Mouse (Mus musculus): ENCODE results near the gene Rnf43. TPM values are rescaled to one million over a fixed set of nuclear protein-coding genes. Genes with fewer than 3 reads are reported as not detected.

The Rnf43 gene
- polyA plus RNA-seq, 1 experiment, result 9.0 TPM

DNA sequence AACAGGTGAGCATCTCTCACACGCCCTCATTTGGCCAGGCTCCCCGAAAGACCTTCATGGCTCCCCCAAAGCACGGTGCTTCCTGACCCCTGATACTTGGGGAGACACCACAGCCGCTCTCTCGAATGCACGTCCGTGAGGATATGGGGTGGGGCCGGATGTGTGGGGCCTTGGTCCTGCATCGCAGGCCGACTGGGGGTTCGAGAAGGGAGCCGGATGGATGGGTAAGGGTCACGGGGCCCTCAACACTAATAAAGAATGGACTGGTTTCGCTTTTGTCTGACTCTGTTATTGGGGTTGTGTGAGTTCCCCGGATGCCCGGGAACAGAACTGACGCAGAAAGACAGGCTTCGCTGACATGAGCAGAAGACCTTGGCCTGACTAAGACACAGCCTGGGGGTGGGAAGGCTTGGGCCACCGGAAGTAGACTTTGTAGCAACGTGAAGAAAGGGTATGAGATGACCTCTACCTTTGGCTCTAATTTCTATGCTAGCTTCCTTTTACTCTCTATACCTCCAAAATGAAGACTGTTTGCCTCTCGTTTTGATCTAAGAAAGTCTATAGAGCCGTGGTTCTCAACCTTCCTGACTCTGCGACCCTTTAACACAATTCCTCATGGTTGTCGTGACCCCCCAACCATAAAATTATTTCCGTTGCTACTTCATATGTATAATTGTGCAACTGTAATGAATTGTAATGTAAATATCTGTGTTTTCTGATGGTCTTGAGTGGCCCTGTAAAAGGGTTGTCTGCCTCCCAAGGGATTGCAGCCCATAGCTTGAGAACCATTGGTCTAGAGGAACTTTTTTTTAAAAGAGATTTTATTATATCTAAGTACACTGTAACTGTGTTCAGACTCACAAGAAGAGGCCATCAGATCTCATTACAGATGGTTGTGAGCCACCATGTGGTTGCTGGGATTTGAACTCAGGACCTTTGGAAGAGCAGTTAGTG is 94.8 kb downstream of the Rnf43 start:
- peaks cover 26% of the 10 kb centered on the region for H3K36me3 ChIP-seq (ENCODE audit: control insufficient read depth, insufficient read depth, low read length)
- peak; percentile 65 for DNase-seq
- peak overlapping the region; percentile 99 for H3K4me3 ChIP-seq (ENCODE audit: control insufficient read depth, insufficient read depth, low read length)
- 4% methylated on average over 25 of the region's 25 CpGs for WGBS
- no peaks in the 10 kb centered on the region; the same call in 1 of the 2 replicates for H3K27me3 ChIP-seq (ENCODE audit: control insufficient read depth, insufficient read depth, low read length)
- H3K27ac ChIP-seq (ENCODE audit: control insufficient read depth, insufficient read depth, low read length), result peak overlapping the region; percentile 99
- TF ChIP-seq CTCF (IDR thresholded peaks at IDR 0.05; ENCODE audit: borderline replicate concordance, control insufficient read depth, extremely low read depth, insufficient read depth, low read length, poor library complexity) (no peak), POLR2A (IDR thresholded peaks at IDR 0.05; ENCODE audit: control insufficient read depth, extremely low read depth, insufficient read depth, low read length, poor library complexity) (no peak)
- peaks cover 41% of the 10 kb centered on the region for H3K4me1 ChIP-seq (replicated peaks; ENCODE audit: control insufficient read depth, insufficient read depth, low read length)

DNA sequence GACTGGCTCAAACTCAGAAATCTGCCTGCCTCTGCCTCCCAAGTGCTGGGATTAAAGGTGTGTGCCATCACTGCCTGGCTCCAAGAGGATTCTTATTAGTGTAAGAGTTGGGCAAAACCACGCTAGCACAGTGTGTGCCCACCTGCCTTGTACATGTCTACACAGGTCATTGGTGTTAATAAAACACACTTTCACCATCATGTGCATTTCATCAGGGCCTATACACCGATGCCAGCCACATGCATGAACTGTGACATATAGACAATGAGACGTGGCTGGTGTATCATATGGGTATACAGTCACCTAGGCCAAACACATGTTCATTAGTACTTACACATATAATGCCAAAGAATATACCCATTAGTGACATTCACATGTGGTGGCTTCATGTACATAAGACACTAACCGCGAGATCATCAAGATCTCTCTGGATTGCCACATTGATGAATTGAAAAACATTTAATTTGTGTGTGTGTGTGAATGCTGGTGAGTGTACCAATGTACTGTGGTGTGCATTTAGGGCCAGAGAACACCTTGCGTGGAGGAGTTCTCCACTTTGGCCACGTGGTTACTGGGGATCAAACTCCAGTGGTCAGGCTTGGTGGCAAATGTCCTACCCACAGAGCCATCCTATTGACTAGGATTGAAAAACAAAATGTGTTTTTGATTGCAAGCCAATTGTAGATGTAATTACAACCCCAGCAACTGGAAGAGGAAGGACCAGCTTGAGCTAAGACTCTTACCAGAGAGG is 95.8 kb downstream of the Rnf43 start:
- DNase-seq, result peak; percentile 43
- 29% methylated on average over 7 of the region's 7 CpGs for WGBS
- peaks cover 26% of the 10 kb centered on the region for H3K36me3 ChIP-seq (ENCODE audit: control insufficient read depth, insufficient read depth, low read length)
- peak overlapping the region; percentile 76 for H3K27ac ChIP-seq (ENCODE audit: control insufficient read depth, insufficient read depth, low read length)
- no peak for TF ChIP-seq POLR2A (IDR thresholded peaks at IDR 0.05; ENCODE audit: control insufficient read depth, extremely low read depth, insufficient read depth, low read length, poor library complexity)
- TF ChIP-seq CTCF (IDR thresholded peaks at IDR 0.05; ENCODE audit: borderline replicate concordance, control insufficient read depth, extremely low read depth, insufficient read depth, low read length, poor library complexity), result no peak
- H3K4me3 ChIP-seq (ENCODE audit: control insufficient read depth, insufficient read depth, low read length), result peak overlapping the region; percentile 49
- peaks cover 36% of the 10 kb centered on the region for H3K4me1 ChIP-seq (replicated peaks; ENCODE audit: control insufficient read depth, insufficient read depth, low read length)
- H3K27me3 ChIP-seq (ENCODE audit: control insufficient read depth, insufficient read depth, low read length), result peaks cover 1% of the 10 kb centered on the region

DNA sequence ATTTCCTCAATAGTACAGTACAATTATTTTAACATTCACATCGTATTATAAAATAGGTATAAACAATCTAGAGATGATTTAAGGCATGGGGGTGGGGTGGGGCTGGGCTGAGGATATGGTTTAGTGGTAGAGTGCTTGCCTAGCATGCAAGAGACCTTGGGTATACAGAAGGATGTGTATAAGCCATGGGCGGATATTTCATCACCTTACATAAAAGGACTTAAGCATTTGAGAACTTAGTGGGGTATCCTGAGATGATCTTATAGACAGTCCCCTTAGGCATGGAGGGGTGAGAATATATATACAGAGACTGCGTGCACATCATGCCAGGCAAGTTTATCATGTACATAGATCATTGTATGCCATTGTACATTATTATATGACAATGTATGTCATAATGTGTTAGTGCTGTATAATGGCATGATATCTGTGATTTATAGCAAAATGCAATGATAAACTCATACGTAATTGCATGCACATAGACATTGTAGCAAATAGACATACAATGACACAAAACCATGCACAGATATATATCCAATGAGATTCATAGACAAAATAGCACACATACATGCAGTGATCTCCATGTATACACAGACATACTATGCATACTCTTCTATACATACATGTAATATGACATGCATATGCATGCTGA is 96.6 kb downstream of the Rnf43 start:
- TF ChIP-seq POLR2A (IDR thresholded peaks at IDR 0.05; ENCODE audit: control insufficient read depth, extremely low read depth, insufficient read depth, low read length, poor library complexity), result no peak
- TF ChIP-seq CTCF (IDR thresholded peaks at IDR 0.05; ENCODE audit: borderline replicate concordance, control insufficient read depth, extremely low read depth, insufficient read depth, low read length, poor library complexity), result no peak
- H3K36me3 ChIP-seq (ENCODE audit: control insufficient read depth, insufficient read depth, low read length), result peaks cover 26% of the 10 kb centered on the region
- WGBS, result 15% methylated on average over 4 of the region's 4 CpGs
- peaks cover 9% of the 10 kb centered on the region for H3K27me3 ChIP-seq (ENCODE audit: control insufficient read depth, insufficient read depth, low read length)
- no peak overlapping the region for H3K4me3 ChIP-seq (ENCODE audit: control insufficient read depth, insufficient read depth, low read length)
- DNase-seq, result peak; percentile 21
- peaks cover 36% of the 10 kb centered on the region for H3K4me1 ChIP-seq (replicated peaks; ENCODE audit: control insufficient read depth, insufficient read depth, low read length)
- H3K27ac ChIP-seq (ENCODE audit: control insufficient read depth, insufficient read depth, low read length), result peak overlapping the region; percentile 40; the same call in 1 of the 2 replicates

DNA sequence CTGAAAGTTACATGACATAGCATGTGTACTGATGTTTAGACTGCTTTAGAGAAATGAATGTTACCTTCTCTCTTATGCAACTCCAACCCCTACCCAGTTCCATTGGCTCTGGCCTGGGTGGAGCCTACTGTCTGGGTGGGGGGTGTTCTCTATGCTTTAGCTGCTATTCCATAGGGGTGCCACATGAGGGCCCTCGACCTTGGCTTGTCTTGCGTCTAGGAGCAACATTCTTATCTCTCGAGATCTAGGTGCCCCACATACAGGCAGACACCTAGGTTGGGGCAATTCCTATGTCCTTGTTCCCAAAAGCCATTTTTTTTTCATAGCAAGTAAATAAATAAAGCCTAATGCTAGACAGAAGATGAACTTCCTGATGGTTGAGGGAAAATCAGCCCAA is 97.1 kb downstream of the Rnf43 start:
- H3K36me3 ChIP-seq (ENCODE audit: control insufficient read depth, insufficient read depth, low read length), result peaks cover 26% of the 10 kb centered on the region
- WGBS, result under 1% methylated on average over 3 of the region's 3 CpGs
- H3K4me3 ChIP-seq (ENCODE audit: control insufficient read depth, insufficient read depth, low read length), result no peak overlapping the region

DNA sequence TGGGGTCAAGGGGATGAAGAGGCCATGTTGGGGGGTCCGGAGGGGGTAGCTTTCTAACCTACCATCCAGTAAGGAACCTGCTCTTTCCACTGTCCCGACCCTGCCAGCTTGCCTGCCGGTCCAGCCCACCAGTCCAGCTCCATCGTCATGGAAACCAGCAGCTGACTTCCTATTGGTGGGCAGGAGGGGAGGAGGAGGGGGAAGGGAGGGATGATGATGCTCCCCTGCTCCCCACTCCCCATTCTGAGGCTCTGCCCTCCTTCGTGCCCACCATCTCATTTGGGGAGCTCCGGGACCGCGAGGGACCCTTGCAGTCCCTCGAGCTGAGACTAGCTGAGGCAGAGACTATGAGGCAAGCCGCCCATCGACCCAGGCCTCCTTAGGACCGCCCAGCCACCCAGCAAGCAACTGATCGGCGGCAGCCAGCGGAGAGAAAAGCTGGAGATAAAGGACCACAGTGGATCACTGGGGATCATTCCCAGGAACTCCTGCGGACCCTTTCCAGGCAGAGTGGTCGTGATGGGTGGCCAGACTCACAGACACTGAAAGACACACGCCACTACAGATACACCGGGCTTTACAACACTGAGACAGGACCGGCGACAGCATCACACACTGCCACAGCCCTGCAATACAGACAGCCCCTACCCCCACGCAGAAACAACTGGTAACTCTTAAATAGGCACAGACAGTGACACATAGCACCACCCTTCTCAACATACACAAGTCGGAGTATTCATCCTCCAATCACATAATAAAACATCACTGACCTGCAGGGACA is 98.0 kb downstream of the Rnf43 start, which contains the start of gene Tspoap1:
Tspoap1 (plus strand) TSS at position 241 of the 781 bp plus-strand sequence.
- Histone ChIP-seq H3K4me1 (replicated peaks; ENCODE audit: control insufficient read depth, insufficient read depth, low read length) (peaks cover 38% of the 10 kb centered on the region), H3K4me3 (ENCODE audit: control insufficient read depth, insufficient read depth, low read length) (0 out of 2 replicates have a peak within 1 kb of the TSS, but pooled peaks have one; percentile 7), H3K36me3 (ENCODE audit: control insufficient read depth, insufficient read depth, low read length) (peaks cover 26% of the 10 kb centered on the region), H3K27ac (ENCODE audit: control insufficient read depth, insufficient read depth, low read length) (peak within 1 kb of the TSS; percentile 52; the same call in 1 of the 2 replicates), H3K27me3 (ENCODE audit: control insufficient read depth, insufficient read depth, low read length) (peaks cover 15% of the 10 kb centered on the region)
- 8% methylated on average over 23 of the region's 23 CpGs for WGBS
- no peak for TF ChIP-seq CTCF (IDR thresholded peaks at IDR 0.05; ENCODE audit: borderline replicate concordance, control insufficient read depth, extremely low read depth, insufficient read depth, low read length, poor library complexity)
- no peak; the same call in 1 of the 2 replicates for TF ChIP-seq POLR2A (IDR thresholded peaks at IDR 0.05; ENCODE audit: control insufficient read depth, extremely low read depth, insufficient read depth, low read length, poor library complexity)
- peak; percentile 35 for DNase-seq

More for the DNA sequence above, 97.1 kb downstream of the Rnf43 start:
- H3K27ac ChIP-seq (ENCODE audit: control insufficient read depth, insufficient read depth, low read length), result peak overlapping the region; percentile 52; the same call in 1 of the 2 replicates
- H3K27me3 ChIP-seq (ENCODE audit: control insufficient read depth, insufficient read depth, low read length), result peaks cover 14% of the 10 kb centered on the region
- TF ChIP-seq POLR2A (IDR thresholded peaks at IDR 0.05; ENCODE audit: control insufficient read depth, extremely low read depth, insufficient read depth, low read length, poor library complexity) (no peak), CTCF (IDR thresholded peaks at IDR 0.05; ENCODE audit: borderline replicate concordance, control insufficient read depth, extremely low read depth, insufficient read depth, low read length, poor library complexity) (peak; percentile 47; the same call in 1 of the 2 replicates)
- peak; percentile 87 for DNase-seq
- H3K4me1 ChIP-seq (replicated peaks; ENCODE audit: control insufficient read depth, insufficient read depth, low read length), result peaks cover 37% of the 10 kb centered on the region
